Mouse (Mus musculus) olfactory bulb, adult 2 months (tissue): ENCODE results near the gene Mpv17l.

Experiments
- CTCF ChIP-seq: fragments of 200-500 bp; IDR thresholded peaks from 2 replicates; pipeline ENCODE4 v1.5.1; 2012; ENCODE audit warnings: low read depth, mild to moderate bottlenecking, low read length, moderate library complexity; ENCODE audit not compliant: insufficient read depth
- POLR2A ChIP-seq: fragments of 200-500 bp; IDR thresholded peaks from 2 replicates; pipeline ENCODE4 v1.6.1; 2012; ENCODE audit warnings: mild to moderate bottlenecking, low read depth, low read length, moderate library complexity; ENCODE audit not compliant: insufficient read depth

- TF ChIP-seq CTCF (no peak), POLR2A (no peak)
These were observed 17.1 kb downstream of the Mpv17l start for GRCm38 (mm10) chr16:13920093-13920492.
